Mouse (Mus musculus) MEL (cell line): ENCODE results near the gene 4930455H04Rik.

ENCODE experiments used
- CHD2 ChIP-seq: IDR thresholded peaks from 2 replicates; pipeline ENCODE4 v1.6.1; 2011; ENCODE audit warnings: low read length, improper control_type of control experiment
- CTCF ChIP-seq, 3 experiments: IDR thresholded peaks in 2 of 3; conservative IDR thresholded peaks in 1 of 3; 2 replicates each; pipeline ENCODE4 v1.5.1; 2011 to 2012; ENCODE audit warnings: low read length in 3 of 3, low read depth in 2 of 3, mild to moderate bottlenecking in 2 of 3, improper control_type of control experiment in 1 of 3, inconsistent platforms in 1 of 3, mixed read lengths in 1 of 3, moderate library complexity in 1 of 3; ENCODE audit not compliant: control insufficient read depth in 1 of 3, insufficient read depth in 1 of 3, poor library complexity in 1 of 3, severe bottlenecking in 1 of 3
- ELF1 ChIP-seq: IDR thresholded peaks from 2 replicates; pipeline ENCODE4 v1.6.1; 2014; ENCODE audit warnings: low read depth, mild to moderate bottlenecking, inconsistent platforms, low read length, improper control_type of control experiment, moderate library complexity
- EP300 ChIP-seq, 2 experiments: IDR thresholded peaks; 2 replicates each; pipeline ENCODE4 v1.6.1; 2011; ENCODE audit warnings: improper control_type of control experiment in 2 of 2, low read length in 2 of 2, low read depth in 1 of 2, mild to moderate bottlenecking in 1 of 2
- HCFC1 ChIP-seq: IDR thresholded peaks from 2 replicates; pipeline ENCODE4 v1.6.1; 2012; ENCODE audit warnings: low read depth, mild to moderate bottlenecking, inconsistent platforms, low read length, improper control_type of control experiment, moderate library complexity
- POLR2A ChIP-seq, 2 experiments: IDR thresholded peaks; 2 replicates each; pipeline ENCODE4 v1.6.1; 2011 to 2012; ENCODE audit warnings: low read length in 2 of 2, mild to moderate bottlenecking in 2 of 2, control low read depth in 1 of 2, improper control_type of control experiment in 1 of 2, low read depth in 1 of 2, moderate library complexity in 1 of 2; ENCODE audit not compliant: control insufficient read depth in 1 of 2, insufficient read depth in 1 of 2, poor library complexity in 1 of 2
- POLR2AphosphoS2 ChIP-seq: IDR thresholded peaks from 2 replicates; pipeline ENCODE4 v1.6.1; 2011; ENCODE audit warnings: low read length, improper control_type of control experiment
- USF2 ChIP-seq, 2 experiments: IDR thresholded peaks; 2 replicates each; pipeline ENCODE4 v1.6.1; 2011 to 2012; ENCODE audit warnings: improper control_type of control experiment in 2 of 2, low read length in 2 of 2, borderline replicate concordance in 1 of 2, inconsistent platforms in 1 of 2, low read depth in 1 of 2, mild to moderate bottlenecking in 1 of 2; ENCODE audit not compliant: insufficient read depth in 1 of 2
- ZNF384 ChIP-seq: IDR thresholded peaks from 2 replicates; pipeline ENCODE4 v1.6.1; 2012; ENCODE audit warnings: low read depth, mild to moderate bottlenecking, inconsistent platforms, low read length, improper control_type of control experiment

- TF ChIP-seq CTCF (IDR thresholded peaks at IDR 0.05 in 2 of 3, conservative IDR thresholded peaks at IDR 0.05 in 1 of 3; ENCODE audit: control insufficient read depth in 1 of 3, insufficient read depth in 1 of 3, low read depth in 2 of 3, low read length in 3 of 3, poor library complexity in 1 of 3, severe bottlenecking in 1 of 3) = no peak
- TF ChIP-seq POLR2AphosphoS2 = no peak
- no peak for TF ChIP-seq USF2 (IDR thresholded peaks at IDR 0.05; ENCODE audit: borderline replicate concordance in 1 of 2, insufficient read depth in 1 of 2, low read depth in 1 of 2, low read length in 2 of 2)
- TF ChIP-seq CHD2 = no peak
- no peak for TF ChIP-seq POLR2A (IDR thresholded peaks at IDR 0.05; ENCODE audit: control insufficient read depth in 1 of 2, insufficient read depth in 1 of 2, low read depth in 1 of 2, low read length in 2 of 2, poor library complexity in 1 of 2)
- no peak for TF ChIP-seq ZNF384
- no peak for TF ChIP-seq EP300 (IDR thresholded peaks at IDR 0.05; ENCODE audit: low read depth in 1 of 2, low read length in 2 of 2)
- TF ChIP-seq HCFC1 = no peak
- no peak for TF ChIP-seq ELF1
Measured at GRCm38 (mm10) chr3:116985042-116985455, 17.0 kb downstream of the 4930455H04Rik start.
